Mouse (Mus musculus): Measurements from ENCODE around the gene Pde4b. TPM values are rescaled to one million over a fixed set of nuclear protein-coding genes. Genes with fewer than 3 reads are reported as not detected.

Pde4b gene
- polyA plus RNA-seq, 1 experiment = 2.7 TPM

GRCm38 (mm10) chr4:102290052-102290734 lies 202.8 kb downstream of the Pde4b start:
- Histone ChIP-seq H3K79me3 (ENCODE audit: low read depth) (no peaks in the 10 kb centered on the region), H3ac (ENCODE audit: control insufficient read depth, insufficient read length, low read depth) (no peak overlapping the region), H3K27me3 (ENCODE audit: control insufficient read depth, insufficient read depth, insufficient read length) (no peaks in the 10 kb centered on the region), H3K36me3 (ENCODE audit: control insufficient read depth, insufficient read depth) (no peaks in the 10 kb centered on the region), H3K4me3 (ENCODE audit: insufficient read depth, poor library complexity, severe bottlenecking) (no peak overlapping the region), H3K79me2 (ENCODE audit: control insufficient read depth, insufficient read depth) (no peaks in the 10 kb centered on the region)
- no peak for TF ChIP-seq MYOD1 (IDR thresholded peaks at IDR 0.05; ENCODE audit: control insufficient read depth, insufficient read length, low read depth)
- TF ChIP-seq CTCF (IDR thresholded peaks at IDR 0.05; ENCODE audit: control insufficient read depth, insufficient read depth, insufficient read length) = no peak

- Histone ChIP-seq H3K79me2 (ENCODE audit: control insufficient read depth, insufficient read depth) (no peaks in the 10 kb centered on the region), H3K4me3 (ENCODE audit: insufficient read depth, poor library complexity, severe bottlenecking) (no peak overlapping the region), H3K79me3 (ENCODE audit: low read depth) (no peaks in the 10 kb centered on the region), H3ac (ENCODE audit: control insufficient read depth, insufficient read length, low read depth) (no peak overlapping the region), H3K27me3 (ENCODE audit: control insufficient read depth, insufficient read depth, insufficient read length) (no peaks in the 10 kb centered on the region), H3K36me3 (ENCODE audit: control insufficient read depth, insufficient read depth) (no peaks in the 10 kb centered on the region)
- TF ChIP-seq MAX (IDR thresholded peaks at IDR 0.05) (no peak), MYOG (IDR thresholded peaks at IDR 0.05; ENCODE audit: control insufficient read depth, extremely low read depth, insufficient read length) (no peak), CEBPB (IDR thresholded peaks at IDR 0.05; ENCODE audit: low read depth) (no peak), FOSL1 (IDR thresholded peaks at IDR 0.05; ENCODE audit: insufficient read depth, low read length, poor library complexity, severe bottlenecking) (no peak), CTCF (IDR thresholded peaks at IDR 0.05; ENCODE audit: control insufficient read depth, insufficient read depth, insufficient read length) (no peak), USF1 (IDR thresholded peaks at IDR 0.05; ENCODE audit: low read depth) (no peak), MYOD1 (IDR thresholded peaks at IDR 0.05; ENCODE audit: control insufficient read depth, insufficient read length, low read depth) (no peak)
Observed at GRCm38 (mm10) chr4:102297558-102297957, 210.2 kb downstream of the Pde4b start.

- Histone ChIP-seq H3K79me2 (ENCODE audit: control insufficient read depth, insufficient read depth) (no peaks in the 10 kb centered on the region), H3ac (ENCODE audit: control insufficient read depth, insufficient read length, low read depth) (no peak overlapping the region), H3K79me3 (ENCODE audit: low read depth) (no peaks in the 10 kb centered on the region), H3K4me3 (ENCODE audit: insufficient read depth, poor library complexity, severe bottlenecking) (no peak overlapping the region), H3K36me3 (ENCODE audit: control insufficient read depth, insufficient read depth) (no peaks in the 10 kb centered on the region), H3K27me3 (ENCODE audit: control insufficient read depth, insufficient read depth, insufficient read length) (no peaks in the 10 kb centered on the region)
- TF ChIP-seq CTCF (IDR thresholded peaks at IDR 0.05; ENCODE audit: control insufficient read depth, insufficient read depth, insufficient read length) (no peak), MAX (IDR thresholded peaks at IDR 0.05) (no peak), CEBPB (IDR thresholded peaks at IDR 0.05; ENCODE audit: low read depth) (no peak), MYOD1 (IDR thresholded peaks at IDR 0.05; ENCODE audit: control insufficient read depth, insufficient read length, low read depth) (no peak), FOSL1 (IDR thresholded peaks at IDR 0.05; ENCODE audit: insufficient read depth, low read length, poor library complexity, severe bottlenecking) (no peak), MYOG (IDR thresholded peaks at IDR 0.05; ENCODE audit: control insufficient read depth, extremely low read depth, insufficient read length) (no peak), USF1 (IDR thresholded peaks at IDR 0.05; ENCODE audit: low read depth) (no peak)
Observed at GRCm38 (mm10) chr4:102302568-102302967, 215.2 kb downstream of the Pde4b start.

- TF ChIP-seq MYOG (IDR thresholded peaks at IDR 0.05; ENCODE audit: control insufficient read depth, extremely low read depth, insufficient read length) (no peak), MAX (IDR thresholded peaks at IDR 0.05) (no peak), MYOD1 (IDR thresholded peaks at IDR 0.05; ENCODE audit: control insufficient read depth, insufficient read length, low read depth) (no peak), CTCF (IDR thresholded peaks at IDR 0.05; ENCODE audit: control insufficient read depth, insufficient read depth, insufficient read length) (no peak), FOSL1 (IDR thresholded peaks at IDR 0.05; ENCODE audit: insufficient read depth, low read length, poor library complexity, severe bottlenecking) (no peak), CEBPB (IDR thresholded peaks at IDR 0.05; ENCODE audit: low read depth) (no peak), USF1 (IDR thresholded peaks at IDR 0.05; ENCODE audit: low read depth) (no peak)
Observed at GRCm38 (mm10) chr4:102307661-102308297, 220.4 kb downstream of the Pde4b start.

GRCm38 (mm10) chr4:102310630-102311029 lies 223.3 kb downstream of the Pde4b start:
- Histone ChIP-seq H3K36me3 (ENCODE audit: control insufficient read depth, insufficient read depth) (no peaks in the 10 kb centered on the region), H3K27me3 (ENCODE audit: control insufficient read depth, insufficient read depth, insufficient read length) (no peaks in the 10 kb centered on the region), H3K79me3 (ENCODE audit: low read depth) (no peaks in the 10 kb centered on the region), H3K79me2 (ENCODE audit: control insufficient read depth, insufficient read depth) (no peaks in the 10 kb centered on the region), H3ac (ENCODE audit: control insufficient read depth, insufficient read length, low read depth) (no peak overlapping the region), H3K4me3 (ENCODE audit: insufficient read depth, poor library complexity, severe bottlenecking) (no peak overlapping the region)
- no peak for TF ChIP-seq CEBPB (IDR thresholded peaks at IDR 0.05; ENCODE audit: low read depth)

More at GRCm38 (mm10) chr4:102307661-102308297, 220.4 kb downstream of the Pde4b start:
- H3ac ChIP-seq (ENCODE audit: control insufficient read depth, insufficient read length, low read depth) = no peak overlapping the region
- H3K36me3 ChIP-seq (ENCODE audit: control insufficient read depth, insufficient read depth) = no peaks in the 10 kb centered on the region
- H3K79me3 ChIP-seq (ENCODE audit: low read depth) = no peaks in the 10 kb centered on the region
- H3K4me3 ChIP-seq (ENCODE audit: insufficient read depth, poor library complexity, severe bottlenecking) = no peak overlapping the region
- no peaks in the 10 kb centered on the region for H3K27me3 ChIP-seq (ENCODE audit: control insufficient read depth, insufficient read depth, insufficient read length)
- no peaks in the 10 kb centered on the region for H3K79me2 ChIP-seq (ENCODE audit: control insufficient read depth, insufficient read depth)

GRCm38 (mm10) chr4:102316011-102316410 lies 228.7 kb downstream of the Pde4b start:
- Histone ChIP-seq H3ac (ENCODE audit: control insufficient read depth, insufficient read length, low read depth) (no peak overlapping the region), H3K36me3 (ENCODE audit: control insufficient read depth, insufficient read depth) (no peaks in the 10 kb centered on the region), H3K4me3 (ENCODE audit: insufficient read depth, poor library complexity, severe bottlenecking) (no peak overlapping the region), H3K79me2 (ENCODE audit: control insufficient read depth, insufficient read depth) (no peaks in the 10 kb centered on the region), H3K79me3 (ENCODE audit: low read depth) (no peaks in the 10 kb centered on the region), H3K27me3 (ENCODE audit: control insufficient read depth, insufficient read depth, insufficient read length) (no peaks in the 10 kb centered on the region)
- no peak for TF ChIP-seq MAX (IDR thresholded peaks at IDR 0.05)

Data from C2C12 (cell line).